ENCODE assay signal across 9 mouse cellular contexts in genomic region chr5:99708706-99709105, GRCm38 (mm10). TPM values are rescaled to one million over a fixed set of nuclear protein-coding genes. Genes with fewer than 3 reads are reported as not detected.
A peak's percentile ranks its signal among the peaks of the same experiment; 100 is the strongest.
DNase-seq lines count a peak whose midpoint lies in the region; TF ChIP-seq lines count a peak whose summit lies in the region.
"Had no signal": no experiment of that assay in that cellular context is flagged by ENCODE, and none has a peak within 500 bp of the region (broad histone marks: within the 10 kb centered on the region; RNA-seq: fewer than 3 reads in every experiment).

No protein-coding gene starts in this region.

- TF ChIP-seq CTCF in kidney, adult 2 months (conservative IDR thresholded peaks at IDR 0.05; ENCODE audit: insufficient read depth, insufficient read length, low read depth, low read length), result peak; percentile 36
- TF ChIP-seq CTCF in CH12.LX (conservative IDR thresholded peaks at IDR 0.05 in 1 of 2, IDR thresholded peaks at IDR 0.05 in 1 of 2; ENCODE audit: low read depth in 2 of 2, low read length in 2 of 2), result peak; percentile 28 to 50; a peak in 2 of 4 replicates

- H3K36me3 ChIP-seq in kidney, adult 2 months (ENCODE audit: control insufficient read depth, insufficient read depth, low read length), result no peaks in the 10 kb centered on the region
- no peaks in the 10 kb centered on the region for H3K36me3 ChIP-seq in CH12.LX (replicated peaks in 1 of 2; ENCODE audit: control insufficient read depth in 1 of 2, insufficient read depth in 1 of 2, low read length in 1 of 2)
- H3K36me3 ChIP-seq: neural tube, embryonic 12.5 days had no signal

- H3K27ac ChIP-seq in kidney, adult 2 months (ENCODE audit: insufficient read depth, low read depth, low read length), result no peak overlapping the region
- H3K27ac ChIP-seq in CH12.LX (ENCODE audit: insufficient read depth, low read depth), result no peak overlapping the region
- H3K27ac ChIP-seq: neural tube, embryonic 12.5 days had no signal

- TF ChIP-seq EP300 in CH12.LX (IDR thresholded peaks at IDR 0.05; ENCODE audit: low read length), result no peak

- no peaks in the 10 kb centered on the region for H3K79me2 ChIP-seq in CH12.LX (replicated peaks; ENCODE audit: control insufficient read depth, extremely low read depth, insufficient read depth, poor library complexity, severe bottlenecking)

- in situ Hi-C loops in CH12.LX (cut with MboI; ENCODE audit: low pct_ligation_motif_present, low pct_unique_long_range_greater_than_20kb, low sequenced_read_pairs), result no loop called here

- no peak for TF ChIP-seq POLR2A in kidney, adult 2 months (IDR thresholded peaks at IDR 0.05; ENCODE audit: low read depth, low read length)
- TF ChIP-seq POLR2A in CH12.LX (IDR thresholded peaks at IDR 0.05; ENCODE audit: low read depth, low read length), result no peak

- 41% methylated on average over 6 of the region's 6 CpGs for WGBS in kidney, adult 2 months

- DNase-seq in kidney, adult 2 months, result peak; percentile 22
- DNase-seq in kidney, postnatal 14 days, result no peak
- DNase-seq in 3T3-L1 (ENCODE audit: low read depth, low spot score) (peak; percentile 4), CH12.LX (ENCODE audit: extremely low read depth) (peak; percentile 31)
- peak; percentile 65 for DNase-seq in embryo, embryonic 10.5 days (ENCODE audit: low spot score)
- DNase-seq in spleen, postnatal 36 days (ENCODE audit: low spot score in 2 of 2), result no peak
- DNase-seq in heart, postnatal 36 days, result no peak
- no peak for DNase-seq in heart, postnatal 4 days

- H3K4me2 ChIP-seq in CH12.LX (ENCODE audit: insufficient read depth, low read depth, poor library complexity, severe bottlenecking), result no peak overlapping the region
- H3K4me2 ChIP-seq: neural tube, embryonic 12.5 days had no signal

- no peaks in the 10 kb centered on the region for H3K9me3 ChIP-seq in CH12.LX (replicated peaks; ENCODE audit: low read length)
- H3K9me3 ChIP-seq: neural tube, embryonic 12.5 days had no signal

- no peak overlapping the region for H3K4me3 ChIP-seq in kidney, adult 2 months (ENCODE audit: insufficient read depth, low read depth, low read length)
- H3K4me3 ChIP-seq in CH12.LX (replicated peaks in 1 of 3; ENCODE audit: low read depth in 2 of 3, low read length in 2 of 3, poor library complexity in 1 of 3), result no peak overlapping the region
- H3K4me3 ChIP-seq: neural tube, embryonic 12.5 days had no signal

- no peak; the same call in 1 of the 2 replicates for TF ChIP-seq RAD21 in CH12.LX (IDR thresholded peaks at IDR 0.05; ENCODE audit: low read depth, low read length)

- H3K9ac ChIP-seq in CH12.LX (ENCODE audit: insufficient read depth, low read depth), result no peak overlapping the region
- H3K9ac ChIP-seq: neural tube, embryonic 12.5 days had no signal

- H3K27me3 ChIP-seq in kidney, adult 2 months (replicated peaks; ENCODE audit: control insufficient read depth, insufficient read depth, low read length), result no peaks in the 10 kb centered on the region
- no peaks in the 10 kb centered on the region for H3K27me3 ChIP-seq in CH12.LX (replicated peaks)
- H3K27me3 ChIP-seq: neural tube, embryonic 12.5 days had no signal

- intact Hi-C loops in heart, postnatal 36 days (cut with DNase I), result loop anchor here (2.0 to 5.0 kb wide), 2 partner anchors 460 to 506 kb away; no protein-coding TSS in a partner anchor

- dilution Hi-C loops in CH12.LX (cut with MboI; ENCODE audit: extremely low pct_ligation_motif_present, extremely low pct_unique_long_range_greater_than_20kb, low sequenced_read_pairs), result no loop called here

- no peaks in the 10 kb centered on the region for H3K4me1 ChIP-seq in kidney, adult 2 months (ENCODE audit: control insufficient read depth, insufficient read depth, low read length)
- no peaks in the 10 kb centered on the region for H3K4me1 ChIP-seq in CH12.LX (ENCODE audit: control insufficient read depth in 1 of 2, insufficient read depth in 2 of 2)

TF ChIP-seq in CH12.LX, 34 proteins besides CTCF, POLR2A, EP300 and RAD21:
- TF ChIP-seq SIN3A (IDR thresholded peaks at IDR 0.05; ENCODE audit: low read length), result no peak
- TF ChIP-seq MAX (IDR thresholded peaks at IDR 0.05; ENCODE audit: low read length), result no peak
- no peak for TF ChIP-seq HCFC1 (IDR thresholded peaks at IDR 0.05; ENCODE audit: low read depth, low read length)
- TF ChIP-seq CHD2 (IDR thresholded peaks at IDR 0.05; ENCODE audit: low read length), result no peak
- no peak for TF ChIP-seq KAT2A (IDR thresholded peaks at IDR 0.05; ENCODE audit: insufficient replicate concordance, low read length)
- TF ChIP-seq CHD1 (IDR thresholded peaks at IDR 0.05; ENCODE audit: low read depth, low read length), result no peak
- TF ChIP-seq ZKSCAN1 (IDR thresholded peaks at IDR 0.05; ENCODE audit: borderline replicate concordance, low read depth, low read length), result no peak
- TF ChIP-seq MYC (IDR thresholded peaks at IDR 0.05; ENCODE audit: low read depth, low read length), result no peak
- TF ChIP-seq TBP (conservative IDR thresholded peaks at IDR 0.05; ENCODE audit: low read depth, low read length), result no peak
- TF ChIP-seq ETS1 (conservative IDR thresholded peaks at IDR 0.05; ENCODE audit: low read depth, low read length), result no peak
- TF ChIP-seq ELF1 (IDR thresholded peaks at IDR 0.05; ENCODE audit: low read depth, low read length), result no peak
- no peak for TF ChIP-seq USF1 (IDR thresholded peaks at IDR 0.05; ENCODE audit: low read depth, low read length)
- TF ChIP-seq PAX5 (IDR thresholded peaks at IDR 0.05; ENCODE audit: low read length), result no peak
- no peak for TF ChIP-seq POLR2AphosphoS2 (IDR thresholded peaks at IDR 0.05; ENCODE audit: low read depth, low read length)

RNA-seq across cellular contexts. Expression of gene Rasgef1b, which starts 20.2 kb away (rescaled TPM):
- polyA plus RNA-seq in kidney, adult 2 months (2012; rRNA removed), result 7.4 and 8.6 TPM in 2 replicates
- total RNA-seq in CH12.LX (2012; rRNA removed) (0.17 and 0.21 TPM in 2 replicates), CH12.LX (2014; rRNA removed) (0.14 and 0.21 TPM in 2 replicates)
- polyA plus RNA-seq in CH12.LX (2012; ENCODE audit: insufficient read length, low read depth), result 0.26 and 0.37 TPM in 2 replicates
- 10 to 100 TPM; 11.3 to 11.5 TPM for total RNA-seq in heart, postnatal 36 days (2021)
- total RNA-seq in heart, postnatal 4 days (2021), result 10 to 100 TPM; 20.4 to 22.4 TPM

Comparison
In these comparisons a context has a peak if more than half of its experiments do, and no peak if none do; other contexts are left out.
1. DNase-seq: peak in kidney, adult 2 months (single experiment), 3T3-L1 (single experiment), CH12.LX (single experiment) and embryo, embryonic 10.5 days (single experiment); none in kidney, postnatal 14 days (single experiment), spleen, postnatal 36 days (0 of 2), heart, postnatal 36 days (0 of 2) and heart, postnatal 4 days (single experiment).
2. RNA of gene Rasgef1b, which starts 20.2 kb away (total RNA-seq): 20.4 to 22.4 TPM in heart, postnatal 4 days and 11.3 to 11.5 TPM in heart, postnatal 36 days; 0.14 to 0.21 TPM in CH12.LX; every median in the first group is over 10 times any median in the second.